Mouse (Mus musculus) liver, postnatal 0 days (tissue): ENCODE measurements at regions not wholly inside any gene's neighbourhood (a gene's known extent, or its start where the extent isn't known, plus 50 kb on each side); places are given as distances from the start of the nearest gene placed in this dataset.

Experiments
- CTCF ChIP-seq: sonication (generic); IDR thresholded peaks from 2 replicates; pipeline ENCODE4 v1.5.1; 2016; ENCODE audit warnings: antibody characterized with exemption, low read depth
- EP300 ChIP-seq: IDR thresholded peaks from 2 replicates; pipeline ENCODE4 v1.6.1; 2016; ENCODE audit warnings: antibody characterized with exemption, low read depth, mild to moderate bottlenecking

- TF ChIP-seq CTCF (no peak), EP300 (no peak)
These were observed 109.9 kb upstream of the Tbx20 start for GRCm38 (mm10) chr9:24884011-24884410.
